23 mouse cellular contexts compared by ENCODE assay signal in the genomic region with DNA sequence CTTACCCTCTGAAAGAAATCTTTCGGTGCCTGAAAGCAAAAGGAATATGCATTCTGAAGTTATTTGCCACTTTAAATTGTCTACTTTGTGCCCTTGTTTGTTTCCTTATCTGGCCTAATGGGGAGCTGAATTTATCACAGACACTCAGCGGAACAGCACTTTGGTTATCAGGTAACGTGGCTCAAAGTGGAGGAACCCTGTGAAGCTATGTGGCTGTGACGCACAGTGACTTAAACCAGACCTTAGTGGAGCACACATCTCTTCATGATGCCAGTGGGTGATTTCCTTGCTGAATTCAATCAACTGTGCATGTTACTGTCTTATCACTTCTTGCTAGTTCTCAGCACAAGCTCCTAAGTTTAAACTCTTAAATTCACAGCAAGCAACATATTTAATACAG.
DNase-seq lines count a peak whose midpoint lies in the region; ATAC-seq and TF ChIP-seq lines count a peak whose summit lies in the region.
"Had no signal": no experiment of that assay in that cellular context is flagged by ENCODE, and none has a peak within 500 bp of the region (broad histone marks: within the 10 kb centered on the region; RNA-seq: fewer than 3 reads in every experiment).

No protein-coding gene starts in this region.

- H3K4me1 ChIP-seq in heart, embryonic 12.5 days (replicated peaks) = peaks cover 55% of the 10 kb centered on the region
- H3K4me1 ChIP-seq in liver, embryonic 12.5 days = peaks cover 29% of the 10 kb centered on the region
- H3K4me1 ChIP-seq in liver, postnatal 0 days (ENCODE audit: insufficient read depth) = peaks cover 13% of the 10 kb centered on the region
- no peaks in the 10 kb centered on the region for H3K4me1 ChIP-seq in cerebellum, adult 2 months (ENCODE audit: control insufficient read depth, insufficient read depth, low read length)
- H3K4me1 ChIP-seq: embryonic facial prominence, embryonic 10.5 days; forebrain, embryonic 13.5 days; hindbrain, embryonic 15.5 days had no signal

- H3K36me3 ChIP-seq in heart, embryonic 12.5 days = no peaks in the 10 kb centered on the region
- no peaks in the 10 kb centered on the region for H3K36me3 ChIP-seq in liver, embryonic 12.5 days
- H3K36me3 ChIP-seq in liver, postnatal 0 days (replicated peaks; ENCODE audit: insufficient read depth, low read length) = no peaks in the 10 kb centered on the region
- H3K36me3 ChIP-seq: embryonic facial prominence, embryonic 10.5 days; G1E; hindbrain, embryonic 15.5 days had no signal

- intact Hi-C loops in heart, postnatal 36 days (cut with DNase I) = no loop called here

- TF ChIP-seq POLR2A in cerebellum, adult 2 months (IDR thresholded peaks at IDR 0.05; ENCODE audit: borderline replicate concordance, insufficient read depth, low read length) = no peak

- H3K4me2 ChIP-seq in heart, embryonic 12.5 days = no peak overlapping the region
- no peak overlapping the region for H3K4me2 ChIP-seq in liver, embryonic 12.5 days
- H3K4me2 ChIP-seq in liver, postnatal 0 days (ENCODE audit: low read depth, low read length) = no peak overlapping the region
- H3K4me2 ChIP-seq: forebrain, embryonic 13.5 days; hindbrain, embryonic 15.5 days had no signal

- no peaks in the 10 kb centered on the region for H3K9me3 ChIP-seq in heart, embryonic 12.5 days (replicated peaks)
- H3K9me3 ChIP-seq in liver, embryonic 12.5 days (replicated peaks) = no peaks in the 10 kb centered on the region
- no peaks in the 10 kb centered on the region for H3K9me3 ChIP-seq in liver, postnatal 0 days (ENCODE audit: low read length)
- H3K9me3 ChIP-seq: embryonic facial prominence, embryonic 10.5 days; forebrain, embryonic 13.5 days; G1E; hindbrain, embryonic 15.5 days had no signal

- no peak for TF ChIP-seq EP300 in liver, postnatal 0 days (IDR thresholded peaks at IDR 0.05; ENCODE audit: low read depth)

- ATAC-seq in heart, embryonic 12.5 days (ENCODE audit: insufficient number of reproducible peaks, low FRiP score) = no peak
- ATAC-seq in liver, embryonic 12.5 days = 0 out of 2 replicates have a peak, but pooled peaks have one; percentile 40
- no peak for ATAC-seq in liver, postnatal 0 days
- peak; percentile 86 for ATAC-seq in megakaryocyte progenitor cell, adult 5-6 weeks (replicated peaks; ENCODE audit: poor library complexity)
- ATAC-seq: CD4-positive, CD25-positive, alpha-beta regulatory T cell, adult 4 months; forebrain, embryonic 13.5 days; forebrain, postnatal 0 days; intestine, embryonic 16.5 days had no signal

- H3K4me3 ChIP-seq in heart, embryonic 12.5 days = no peak overlapping the region
- no peak overlapping the region for H3K4me3 ChIP-seq in liver, embryonic 12.5 days
- H3K4me3 ChIP-seq in liver, postnatal 0 days (ENCODE audit: low read depth, low read length) = no peak overlapping the region
- H3K4me3 ChIP-seq in cerebellum, adult 2 months (replicated peaks; ENCODE audit: insufficient read depth, low read depth, low read length) = no peak overlapping the region
- H3K4me3 ChIP-seq: embryonic facial prominence, embryonic 10.5 days; forebrain, embryonic 13.5 days; hindbrain, embryonic 15.5 days had no signal

- TF ChIP-seq CTCF in liver, postnatal 0 days (IDR thresholded peaks at IDR 0.05; ENCODE audit: low read depth) = no peak
- no peak for TF ChIP-seq CTCF in cerebellum, adult 2 months (IDR thresholded peaks at IDR 0.05; ENCODE audit: borderline replicate concordance, insufficient read depth, low read depth, low read length)

- peak overlapping the region; percentile 78 for H3K27ac ChIP-seq in heart, embryonic 12.5 days (ENCODE audit: poor library complexity, severe bottlenecking)
- H3K27ac ChIP-seq in liver, embryonic 12.5 days = no peak overlapping the region
- H3K27ac ChIP-seq in liver, postnatal 0 days (ENCODE audit: low read depth) = no peak overlapping the region
- no peak overlapping the region for H3K27ac ChIP-seq in cerebellum, adult 2 months (ENCODE audit: insufficient read depth, low read length)
- H3K27ac ChIP-seq: embryonic facial prominence, embryonic 10.5 days; forebrain, embryonic 13.5 days; hindbrain, embryonic 15.5 days had no signal

- H3K9ac ChIP-seq in heart, embryonic 12.5 days = no peak overlapping the region
- H3K9ac ChIP-seq in liver, embryonic 12.5 days = no peak overlapping the region
- no peak overlapping the region for H3K9ac ChIP-seq in liver, postnatal 0 days (replicated peaks)
- H3K9ac ChIP-seq: forebrain, embryonic 13.5 days; forebrain, postnatal 0 days; hindbrain, embryonic 15.5 days had no signal

- WGBS in heart, embryonic 12.5 days = 15% methylated on average over 4 of the region's 4 CpGs
- WGBS in liver, embryonic 12.5 days (ENCODE audit: insufficient replicate concordance) = 32% methylated on average over 4 of the region's 4 CpGs
- 60% methylated on average over 4 of the region's 4 CpGs for WGBS in liver, postnatal 0 days (ENCODE audit: insufficient replicate concordance)
- WGBS in cerebellum, adult 2 months = 92% methylated on average over 4 of the region's 4 CpGs

- DNase-seq in heart, adult 11 months = peak; percentile 86
- no peak for DNase-seq in heart, adult 18-20 months
- no peak for DNase-seq in heart, postnatal 36 days
- no peak for DNase-seq in liver, postnatal 0 days
- DNase-seq in cerebellum, adult 2 months = no peak
- DNase-seq: adrenal gland, adult 8-10 months; adrenal gland, postnatal 36 days; B cell, adult 2 months; cerebellum, adult 11-12 months; cerebellum, adult 9-11 months; cerebellum, postnatal 36 days; forebrain, postnatal 0 days; gastrocnemius, postnatal 14 days; kidney, adult 2 months had no signal

- no peaks in the 10 kb centered on the region for H3K27me3 ChIP-seq in heart, embryonic 12.5 days (replicated peaks)
- no peaks in the 10 kb centered on the region for H3K27me3 ChIP-seq in liver, embryonic 12.5 days (replicated peaks)
- H3K27me3 ChIP-seq in liver, postnatal 0 days (ENCODE audit: insufficient read depth, low read length) = no peaks in the 10 kb centered on the region
- no peaks in the 10 kb centered on the region for H3K27me3 ChIP-seq in cerebellum, adult 2 months (ENCODE audit: control insufficient read depth, insufficient read depth, low read length)
- H3K27me3 ChIP-seq: forebrain, embryonic 13.5 days; hindbrain, embryonic 15.5 days had no signal

Comparison
In these comparisons a context has a peak if more than half of its experiments do, and no peak if none do; other contexts are left out.
1. ATAC-seq: peak in liver, embryonic 12.5 days (single experiment) and megakaryocyte progenitor cell, adult 5-6 weeks (single experiment); none in heart, embryonic 12.5 days (single experiment) and liver, postnatal 0 days (single experiment).